Mouse (Mus musculus) ES-Bruce4 (cell line): Measurements from ENCODE around the gene Sbk3.

Experiments
- CTCF ChIP-seq: IDR thresholded peaks from one replicate; pipeline ENCODE4 v1.8.1; 2011; ENCODE audit warnings: low read depth, low read length
- EP300 ChIP-seq: IDR thresholded peaks from 2 replicates; pipeline ENCODE4 v1.6.1; 2011; ENCODE audit warnings: low read depth, low read length; ENCODE audit not compliant: insufficient read depth

DNA sequence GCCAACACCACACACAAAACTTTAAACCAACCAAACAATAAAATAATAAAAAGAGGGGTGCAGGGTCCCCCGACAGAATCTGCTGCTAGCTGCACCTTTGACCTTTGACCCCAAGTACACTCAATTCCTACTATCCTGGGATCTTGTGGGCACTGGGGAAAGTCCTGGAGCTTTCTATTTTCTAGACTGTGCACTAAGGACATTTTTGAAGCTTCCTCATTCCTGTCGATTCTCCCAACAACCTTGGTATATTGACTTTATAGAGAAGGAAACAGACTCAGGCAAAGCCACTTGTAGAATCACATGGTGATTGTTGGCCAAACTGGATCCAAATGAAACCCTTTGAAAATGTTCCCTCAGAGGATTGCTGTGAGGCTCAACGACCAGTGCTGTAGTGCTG, 45.1 kb upstream of the Sbk3 start:
- TF ChIP-seq CTCF, result no peak
- no peak for TF ChIP-seq EP300
